Mouse (Mus musculus) brain, embryonic 14.5 days (tissue): ENCODE results near the gene Zfp217. TPM values are rescaled to one million over a fixed set of nuclear protein-coding genes. Genes with fewer than 3 reads are reported as not detected.

Experiments used
- DNase-seq: peaks from one replicate; pipeline ENCODE4 v3.0.0-alpha.2; 2011; ENCODE audit warnings: low read depth
- CTCF ChIP-seq: fragments of 200-500 bp; IDR thresholded peaks from 2 replicates; pipeline ENCODE4 v1.5.1; 2012; ENCODE audit warnings: inconsistent platforms, mild to moderate bottlenecking, moderate library complexity, borderline replicate concordance; ENCODE audit not compliant: insufficient read depth, insufficient read length; ENCODE audit errors: extremely low read depth
- POLR2A ChIP-seq: fragments of 200-500 bp; IDR thresholded peaks from 2 replicates; pipeline ENCODE4 v1.6.1; 2012; ENCODE audit warnings: mild to moderate bottlenecking, inconsistent platforms, borderline replicate concordance; ENCODE audit not compliant: poor library complexity, insufficient read depth, insufficient read length, severe bottlenecking; ENCODE audit errors: extremely low read depth
- polyA plus RNA-seq: library from polyadenylated mRNA; depleted of rRNA; stranded (reverse); fragments of >200 nt; gene quantifications from 2 replicates; pipeline ENCODE4 v1.2.3, GENCODE M21; 2012

Gene Zfp217
- polyA plus RNA-seq, 1 experiment = 7.6 TPM

GRCm38 (mm10) chr2:170177323-170177722 lies 29.4 kb upstream of the Zfp217 start:
- no peak for DNase-seq
- TF ChIP-seq CTCF = no peak
- TF ChIP-seq POLR2A = no peak

DNA sequence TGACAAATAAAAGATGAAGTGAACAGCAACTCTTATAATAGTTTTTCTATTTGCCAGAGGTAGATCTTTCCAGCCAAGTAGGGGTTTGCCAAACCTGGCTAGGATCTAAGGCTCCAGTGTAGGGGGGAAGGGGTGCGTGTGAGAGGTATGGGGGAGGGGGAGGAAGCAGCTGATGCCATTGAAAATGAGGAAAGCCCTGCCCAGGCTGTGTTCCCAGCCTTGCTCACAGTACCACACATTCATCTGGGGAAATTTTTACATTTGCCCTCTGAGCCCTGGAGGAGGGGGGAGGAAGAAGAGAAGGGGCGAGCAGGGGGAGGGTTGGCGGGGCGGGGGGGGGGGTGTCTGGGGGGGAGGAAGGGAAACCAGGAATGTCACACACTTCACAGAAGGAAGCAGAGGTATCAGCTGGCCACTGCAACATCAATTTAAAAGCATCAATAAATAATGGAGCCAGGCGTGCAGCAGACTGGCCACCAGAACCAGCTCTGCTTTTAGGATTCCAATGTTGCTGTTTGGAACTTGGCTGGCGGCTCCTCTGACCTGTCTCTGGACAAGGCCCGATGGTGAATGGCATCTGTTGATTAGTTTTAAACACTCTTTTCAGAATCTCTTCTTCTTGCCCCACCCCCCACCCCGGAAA lies 28.5 kb upstream of the Zfp217 start:
- DNase-seq = peak; percentile 70
- no peak for TF ChIP-seq CTCF
- no peak for TF ChIP-seq POLR2A

- TF ChIP-seq CTCF (no peak), POLR2A (no peak)
- DNase-seq = no peak
These were observed 27.8 kb upstream of the Zfp217 start for GRCm38 (mm10) chr2:170175661-170176150.

GRCm38 (mm10) chr2:170175190-170175589 lies 27.3 kb upstream of the Zfp217 start:
- TF ChIP-seq POLR2A (no peak), CTCF (no peak)

DNA sequence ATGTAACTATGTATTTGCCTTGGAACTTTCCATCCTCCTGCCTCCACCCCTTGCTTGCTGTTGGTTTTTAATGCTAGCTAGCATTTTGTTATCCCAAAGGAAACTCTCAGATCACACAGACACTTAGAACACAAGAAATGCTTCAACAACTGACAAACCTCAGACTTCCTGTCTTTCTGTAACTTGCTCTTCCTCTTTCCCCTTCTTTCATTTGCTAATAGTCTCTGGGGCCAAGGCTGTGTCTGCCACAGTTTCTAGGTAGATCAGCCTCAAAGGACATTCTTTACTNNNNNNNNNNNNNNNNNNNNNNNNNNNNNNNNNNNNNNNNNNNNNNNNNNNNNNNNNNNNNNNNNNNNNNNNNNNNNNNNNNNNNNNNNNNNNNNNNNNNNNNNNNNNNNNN lies 21.2 kb upstream of the Zfp217 start:
- DNase-seq = no peak

More at GRCm38 (mm10) chr2:170175190-170175589, 27.3 kb upstream of the Zfp217 start:
- no peak for DNase-seq

GRCm38 (mm10) chr2:170165649-170166048 lies 17.7 kb upstream of the Zfp217 start:
- no peak for DNase-seq
- TF ChIP-seq POLR2A = no peak
- TF ChIP-seq CTCF = no peak

More for the DNA sequence above, 21.2 kb upstream of the Zfp217 start:
- TF ChIP-seq POLR2A = no peak
- no peak for TF ChIP-seq CTCF

DNA sequence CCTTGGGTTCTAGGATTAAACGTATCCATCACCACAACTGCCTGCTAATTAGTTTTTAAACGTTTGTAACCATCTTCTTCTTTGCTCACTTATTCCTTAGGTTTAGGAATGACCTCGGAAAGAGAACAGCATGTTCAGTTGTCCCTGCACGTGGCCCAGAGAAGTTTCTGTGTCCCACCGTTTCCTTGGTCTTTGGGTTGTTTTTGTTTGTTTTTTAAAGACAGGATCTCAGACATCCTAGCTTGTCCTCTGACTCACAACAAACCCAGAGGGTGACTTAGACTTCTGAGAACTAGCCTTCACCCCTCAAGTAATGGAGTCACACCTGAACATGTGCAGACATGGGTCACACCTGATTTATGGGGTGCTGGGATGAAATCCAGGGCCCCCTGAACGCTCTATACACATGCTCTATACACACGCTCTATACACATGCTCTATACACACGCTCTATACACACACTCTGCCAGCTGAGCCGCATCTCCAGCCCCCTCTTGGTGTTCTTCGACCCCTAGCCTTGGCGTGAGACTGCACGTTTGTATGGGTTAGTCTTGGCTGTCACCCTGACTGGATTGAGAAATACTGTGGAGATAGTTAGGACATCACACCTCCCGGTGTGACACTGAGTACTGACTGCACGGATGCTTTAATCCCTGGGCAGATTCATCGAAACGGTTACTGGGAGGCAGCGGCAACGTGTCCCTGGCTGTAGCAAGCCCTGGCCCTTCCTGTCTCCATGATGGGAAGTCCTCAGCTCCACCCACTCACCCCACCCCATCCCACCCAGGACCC lies 16.0 kb upstream of the Zfp217 start:
- no peak for DNase-seq
- TF ChIP-seq CTCF = no peak
- no peak for TF ChIP-seq POLR2A

DNA sequence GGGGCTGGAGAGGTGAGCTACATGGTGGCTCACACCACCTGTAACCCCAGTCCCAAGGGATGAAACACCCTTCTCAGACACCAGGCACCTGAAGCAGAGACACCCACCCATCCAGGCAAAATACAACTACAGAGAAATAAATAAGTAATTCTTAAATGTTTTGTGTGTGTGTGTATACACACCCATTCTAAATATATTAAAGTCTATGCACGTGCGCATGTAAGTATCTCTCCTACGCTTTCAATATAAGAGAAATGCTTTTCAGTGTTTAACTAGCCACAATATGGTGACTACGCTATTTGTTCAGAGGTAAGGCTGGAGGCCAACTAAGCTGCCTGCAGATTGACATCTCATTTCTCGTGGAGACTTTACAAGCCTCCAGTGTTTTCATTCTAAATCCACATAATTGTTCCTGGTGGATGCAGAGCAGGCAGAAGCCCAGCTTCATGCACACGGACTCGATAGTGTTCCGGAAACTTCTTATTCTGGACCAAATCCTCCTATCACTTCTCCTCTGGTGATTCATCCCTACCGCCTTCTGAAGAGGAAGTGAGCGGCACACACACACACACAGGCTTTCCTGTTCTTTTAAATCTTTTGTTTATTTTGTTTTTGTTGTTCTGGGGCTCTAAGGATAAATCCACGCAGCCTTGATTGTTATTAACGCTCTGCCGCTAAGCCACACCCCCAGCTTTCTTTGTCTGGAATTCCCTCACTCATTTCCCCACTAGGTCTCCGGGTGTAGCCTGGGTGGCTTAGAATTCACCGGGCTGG lies 12.1 kb upstream of the Zfp217 start:
- no peak for TF ChIP-seq CTCF
- no peak for TF ChIP-seq POLR2A
- peak; percentile 44 for DNase-seq

GRCm38 (mm10) chr2:170158987-170159386 lies 11.1 kb upstream of the Zfp217 start:
- TF ChIP-seq POLR2A = no peak
- no peak for TF ChIP-seq CTCF
- no peak for DNase-seq

DNA sequence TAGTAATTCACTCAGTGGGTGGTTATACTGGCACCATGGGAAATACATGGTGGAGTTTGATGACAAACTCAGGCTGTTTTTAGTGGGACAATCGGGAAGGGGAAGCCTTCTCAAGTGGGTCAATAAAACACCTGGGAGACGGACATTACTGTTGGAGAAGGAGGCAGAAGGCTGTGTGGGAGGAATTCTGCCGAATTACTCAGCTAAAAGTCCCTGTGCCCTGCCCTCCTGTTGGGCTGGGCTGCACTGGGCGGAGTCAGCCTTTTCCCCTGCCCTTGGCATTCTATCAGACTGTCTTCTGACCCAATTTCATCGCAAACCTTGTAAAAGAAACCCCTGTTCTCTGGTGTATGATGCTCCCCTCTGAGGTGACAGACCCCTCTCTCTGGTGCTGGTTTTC lies 10.3 kb upstream of the Zfp217 start:
- no peak for DNase-seq
- no peak for TF ChIP-seq CTCF
- no peak for TF ChIP-seq POLR2A
